In genomic region chr1:162369726-162370125, GRCm38 (mm10) we compare ENCODE assay signal across 20 mouse cellular contexts.
DNase-seq lines count a peak whose midpoint lies in the region; ATAC-seq and TF ChIP-seq lines count a peak whose summit lies in the region.
"Had no signal": no experiment of that assay in that cellular context is flagged by ENCODE, and none has a peak within 500 bp of the region (broad histone marks: within the 10 kb centered on the region; RNA-seq: fewer than 3 reads in every experiment).

No protein-coding gene starts in this region.

- H3K4me3 ChIP-seq in kidney, adult 2 months (ENCODE audit: insufficient read depth, low read depth, low read length): no peak overlapping the region
- H3K4me3 ChIP-seq in lung, embryonic 14.5 days (ENCODE audit: low read depth, low read length): no peak overlapping the region
- H3K4me3 ChIP-seq in lung, postnatal 0 days (ENCODE audit: low read depth, low read length): no peak overlapping the region
- H3K4me3 ChIP-seq in intestine, embryonic 15.5 days (replicated peaks): no peak overlapping the region
- H3K4me3 ChIP-seq in hindbrain, embryonic 14.5 days (replicated peaks; ENCODE audit: low read length): no peak overlapping the region
- H3K4me3 ChIP-seq: forebrain, embryonic 15.5 days; heart, embryonic 15.5 days; hindbrain, embryonic 13.5 days; limb, embryonic 15.5 days; megakaryocyte, embryonic 14.5 days; midbrain, embryonic 13.5 days had no signal

- no peak overlapping the region for H3K4me2 ChIP-seq in lung, embryonic 14.5 days
- no peak overlapping the region for H3K4me2 ChIP-seq in lung, postnatal 0 days (replicated peaks; ENCODE audit: low read depth, low read length)
- H3K4me2 ChIP-seq in intestine, embryonic 15.5 days (replicated peaks): no peak overlapping the region
- no peak overlapping the region for H3K4me2 ChIP-seq in hindbrain, embryonic 14.5 days (replicated peaks)
- H3K4me2 ChIP-seq: forebrain, embryonic 15.5 days; heart, embryonic 15.5 days; hindbrain, embryonic 13.5 days; limb, embryonic 15.5 days; midbrain, embryonic 13.5 days had no signal

- 62% methylated on average over 4 of the region's 4 CpGs for WGBS in kidney, adult 2 months
- WGBS in lung, embryonic 14.5 days: 34% methylated on average over 4 of the region's 4 CpGs
- WGBS in lung, postnatal 0 days: 36% methylated on average over 4 of the region's 4 CpGs
- WGBS in intestine, embryonic 15.5 days: 56% methylated on average over 4 of the region's 4 CpGs
- WGBS in hindbrain, embryonic 14.5 days: 70% methylated on average over 4 of the region's 4 CpGs

- H3K27me3 ChIP-seq in kidney, adult 2 months (replicated peaks; ENCODE audit: control insufficient read depth, insufficient read depth, low read length): no peaks in the 10 kb centered on the region
- H3K27me3 ChIP-seq in lung, embryonic 14.5 days (ENCODE audit: insufficient read depth, low read length): no peaks in the 10 kb centered on the region
- no peaks in the 10 kb centered on the region for H3K27me3 ChIP-seq in lung, postnatal 0 days (replicated peaks; ENCODE audit: insufficient read depth, low read length)
- no peaks in the 10 kb centered on the region for H3K27me3 ChIP-seq in intestine, embryonic 15.5 days (replicated peaks)
- no peaks in the 10 kb centered on the region for H3K27me3 ChIP-seq in hindbrain, embryonic 14.5 days (ENCODE audit: control insufficient read depth, insufficient read depth, low read length)
- H3K27me3 ChIP-seq: forebrain, embryonic 15.5 days; heart, embryonic 15.5 days; hindbrain, embryonic 13.5 days; limb, embryonic 15.5 days; midbrain, embryonic 13.5 days had no signal

- no peak for TF ChIP-seq CTCF in kidney, adult 2 months (conservative IDR thresholded peaks at IDR 0.05; ENCODE audit: insufficient read depth, insufficient read length, low read depth, low read length)
- TF ChIP-seq CTCF in lung, embryonic 14.5 days (IDR thresholded peaks at IDR 0.05; ENCODE audit: low read depth): no peak
- TF ChIP-seq CTCF in lung, postnatal 0 days (IDR thresholded peaks at IDR 0.05): no peak

- no peak for ATAC-seq in lung, embryonic 14.5 days (ENCODE audit: insufficient read depth)
- ATAC-seq in lung, postnatal 0 days: no peak
- no peak for ATAC-seq in intestine, embryonic 15.5 days
- ATAC-seq in hindbrain, embryonic 14.5 days (ENCODE audit: low FRiP score): no peak
- ATAC-seq: forebrain, embryonic 15.5 days; inflammation-experienced regulatory T-cells, adult 6 months; midbrain, embryonic 13.5 days had no signal

- H3K9me3 ChIP-seq in lung, embryonic 14.5 days (ENCODE audit: low read depth, low read length): no peaks in the 10 kb centered on the region
- H3K9me3 ChIP-seq in lung, postnatal 0 days (ENCODE audit: low read length): no peaks in the 10 kb centered on the region
- no peaks in the 10 kb centered on the region for H3K9me3 ChIP-seq in intestine, embryonic 15.5 days
- no peaks in the 10 kb centered on the region for H3K9me3 ChIP-seq in hindbrain, embryonic 14.5 days (ENCODE audit: control insufficient read depth, low read length)
- H3K9me3 ChIP-seq: forebrain, embryonic 15.5 days; heart, embryonic 15.5 days; hindbrain, embryonic 13.5 days; limb, embryonic 15.5 days; megakaryocyte, embryonic 14.5 days; midbrain, embryonic 13.5 days had no signal

- no peak for TF ChIP-seq EP300 in lung, postnatal 0 days (IDR thresholded peaks at IDR 0.05)

- no peaks in the 10 kb centered on the region for H3K4me1 ChIP-seq in kidney, adult 2 months (ENCODE audit: control insufficient read depth, insufficient read depth, low read length)
- H3K4me1 ChIP-seq in lung, embryonic 14.5 days (ENCODE audit: insufficient read depth): no peaks in the 10 kb centered on the region
- H3K4me1 ChIP-seq in lung, postnatal 0 days (ENCODE audit: insufficient read depth, low read depth, low read length): no peaks in the 10 kb centered on the region
- no peaks in the 10 kb centered on the region for H3K4me1 ChIP-seq in intestine, embryonic 15.5 days (replicated peaks)
- no peaks in the 10 kb centered on the region for H3K4me1 ChIP-seq in hindbrain, embryonic 14.5 days (replicated peaks; ENCODE audit: control insufficient read depth, insufficient read depth, low read length)
- H3K4me1 ChIP-seq: forebrain, embryonic 15.5 days; heart, embryonic 15.5 days; hindbrain, embryonic 13.5 days; limb, embryonic 15.5 days; megakaryocyte, embryonic 14.5 days; midbrain, embryonic 13.5 days had no signal

- H3K36me3 ChIP-seq in kidney, adult 2 months (ENCODE audit: control insufficient read depth, insufficient read depth, low read length): no peaks in the 10 kb centered on the region
- H3K36me3 ChIP-seq in lung, embryonic 14.5 days (ENCODE audit: insufficient read depth): no peaks in the 10 kb centered on the region
- H3K36me3 ChIP-seq in lung, postnatal 0 days (ENCODE audit: insufficient read depth, low read length): no peaks in the 10 kb centered on the region
- H3K36me3 ChIP-seq in intestine, embryonic 15.5 days: no peaks in the 10 kb centered on the region
- H3K36me3 ChIP-seq in hindbrain, embryonic 14.5 days (replicated peaks; ENCODE audit: control insufficient read depth, insufficient read depth): no peaks in the 10 kb centered on the region
- H3K36me3 ChIP-seq: forebrain, embryonic 15.5 days; heart, embryonic 15.5 days; hindbrain, embryonic 13.5 days; limb, embryonic 15.5 days; midbrain, embryonic 13.5 days had no signal

- TF ChIP-seq POLR2A in kidney, adult 2 months (IDR thresholded peaks at IDR 0.05; ENCODE audit: low read depth, low read length): no peak

- H3K9ac ChIP-seq in lung, embryonic 14.5 days: no peak overlapping the region
- H3K9ac ChIP-seq in lung, postnatal 0 days (replicated peaks; ENCODE audit: low read depth): no peak overlapping the region
- no peak overlapping the region for H3K9ac ChIP-seq in intestine, embryonic 15.5 days
- H3K9ac ChIP-seq in hindbrain, embryonic 14.5 days: no peak overlapping the region
- H3K9ac ChIP-seq: forebrain, embryonic 15.5 days; heart, embryonic 15.5 days; hindbrain, embryonic 13.5 days; limb, embryonic 15.5 days; liver, embryonic 14.5 days; midbrain, embryonic 13.5 days had no signal

- no peak overlapping the region for H3K27ac ChIP-seq in kidney, adult 2 months (ENCODE audit: insufficient read depth, low read depth, low read length)
- H3K27ac ChIP-seq in lung, embryonic 14.5 days (ENCODE audit: low read depth): no peak overlapping the region
- H3K27ac ChIP-seq in lung, postnatal 0 days (ENCODE audit: low read length): no peak overlapping the region
- no peak overlapping the region for H3K27ac ChIP-seq in intestine, embryonic 15.5 days
- no peak overlapping the region for H3K27ac ChIP-seq in hindbrain, embryonic 14.5 days
- H3K27ac ChIP-seq: forebrain, embryonic 15.5 days; heart, embryonic 15.5 days; hindbrain, embryonic 13.5 days; limb, embryonic 15.5 days; liver, embryonic 14.5 days; midbrain, embryonic 13.5 days had no signal

- DNase-seq in kidney, adult 2 months: peak; percentile 32
- no peak for DNase-seq in kidney, adult 8-10 months
- peak; percentile 55 for DNase-seq in lung, embryonic 14.5 days
- DNase-seq in lung, postnatal 0 days (ENCODE audit: low spot score): no peak
- peak; percentile 21 for DNase-seq in 416B (ENCODE audit: low read depth)
- DNase-seq in adrenal gland, postnatal 10 days: peak; percentile 52
- DNase-seq in hindbrain, embryonic 14.5 days (ENCODE audit: low spot score): no peak
- DNase-seq: cerebellum, adult 2 months; heart, postnatal 36 days; retina, postnatal 1 day; thymus, postnatal 36 days had no signal

Comparison
In these comparisons a context has a peak if more than half of its experiments do, and no peak if none do; other contexts are left out.
1. DNase-seq: peak in kidney, adult 2 months (single experiment), lung, embryonic 14.5 days (single experiment), 416B (single experiment) and adrenal gland, postnatal 10 days (single experiment); none in kidney, adult 8-10 months (0 of 2), lung, postnatal 0 days (single experiment) and hindbrain, embryonic 14.5 days (single experiment).